Mouse (Mus musculus) liver, embryonic 16.5 days (tissue): ENCODE measurements at regions not wholly inside any gene's neighbourhood (a gene's known extent, or its start where the extent isn't known, plus 50 kb on each side); places are given as distances from the start of the nearest gene placed in this dataset.
"Not testable (repeated sequence)": the region's sequence is repeated elsewhere in the genome, so short reads cannot be mapped to it uniquely, and the experiment has no call there.

Experiments
- ATAC-seq: fragments of 200-750 bp; cut with Nextera tagmentation; 2 replicates; pipeline ENCODE4 v1.8.0; 2017; ENCODE audit warnings: low read depth, mild to moderate bottlenecking, moderate number of reproducible peaks, moderate library complexity
- H3K27ac ChIP-seq: fragments of 300-500 bp; sonication (generic); 2 replicates; pipeline ENCODE4 v1.5.1; 2014; ENCODE audit warnings: mild to moderate bottlenecking, low read length
- H3K27me3 ChIP-seq: fragments of 300-500 bp; sonication (generic); 2 replicates; pipeline ENCODE4 v1.6.1; 2014; ENCODE audit warnings: low read depth, low read length, mixed read lengths; ENCODE audit not compliant: control insufficient read depth, insufficient read depth
- H3K36me3 ChIP-seq: fragments of 300-500 bp; sonication (generic); 2 replicates; pipeline ENCODE4 v1.6.1; 2014; ENCODE audit warnings: mild to moderate bottlenecking; ENCODE audit not compliant: control insufficient read depth, insufficient read depth
- H3K4me1 ChIP-seq: fragments of 300-500 bp; sonication (generic); 2 replicates; pipeline ENCODE4 v1.6.1; 2014; ENCODE audit warnings: low read depth, low read length, mixed read lengths; ENCODE audit not compliant: control insufficient read depth
- H3K4me2 ChIP-seq: fragments of 300-500 bp; sonication (generic); 2 replicates; pipeline ENCODE4 v1.6.1; 2014; ENCODE audit warnings: low read depth, low read length, mixed read lengths
- H3K4me3 ChIP-seq: fragments of 300-500 bp; sonication (generic); 2 replicates; pipeline ENCODE4 v1.5.1; 2014; ENCODE audit warnings: low read depth, mild to moderate bottlenecking, low read length
- H3K9ac ChIP-seq: fragments of 300-500 bp; sonication (generic); 2 replicates; pipeline ENCODE4 v1.6.1; 2014; ENCODE audit warnings: low read depth, low read length
- H3K9me3 ChIP-seq: fragments of 300-500 bp; sonication (generic); replicated peaks from 2 replicates; pipeline ENCODE4 v1.6.1; 2016; ENCODE audit warnings: low read length; ENCODE audit not compliant: control insufficient read depth
- WGBS: fragments of 180-500 bp; shearing (Covaris S2); extraction: QIAGEN DNeasy Blood & Tissue Kit; methylation state at CpG from one replicate; pipeline ENCODE4 v1.1.7; 2014; ENCODE audit not compliant: insufficient replicate concordance; 5-methylcytosine and 5-hydroxymethylcytosine counted together

DNA sequence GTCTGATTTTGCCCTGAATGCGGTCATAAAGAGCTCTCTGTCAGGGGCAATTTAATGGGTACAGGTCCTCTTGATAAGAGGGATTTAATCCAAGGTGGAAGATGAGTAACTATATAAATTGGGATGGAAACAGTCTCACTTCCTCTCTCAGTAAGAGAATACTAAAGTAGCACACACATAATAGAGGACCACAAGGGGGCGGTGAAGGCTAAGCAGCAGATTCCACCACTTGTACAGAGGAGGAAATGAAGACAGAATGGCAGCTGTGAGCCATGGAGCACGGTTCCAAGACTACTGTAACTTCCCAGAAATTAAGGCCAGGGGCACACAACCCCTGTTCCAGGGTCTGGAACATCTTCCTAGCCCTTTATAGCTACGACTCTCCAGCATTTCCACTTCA lies 262.6 kb upstream of the Ywhaq start:
- not testable (repeated sequence) for H3K4me1 ChIP-seq, H3K4me2 ChIP-seq, H3K9me3 ChIP-seq, H3K27ac ChIP-seq, H3K27me3 ChIP-seq, H3K36me3 ChIP-seq, ATAC-seq, H3K9ac ChIP-seq, H3K4me3 ChIP-seq
- 25% methylated on average over 3 of the region's 4 CpGs for WGBS

- 72% methylated on average over 8 of the region's 8 CpGs for WGBS
- not testable (repeated sequence) for H3K9ac ChIP-seq, H3K4me3 ChIP-seq, H3K9me3 ChIP-seq, H3K36me3 ChIP-seq, H3K4me2 ChIP-seq, H3K27me3 ChIP-seq, H3K4me1 ChIP-seq, H3K27ac ChIP-seq, ATAC-seq
Measured at GRCm38 (mm10) chr12:21649381-21649780, 231.9 kb upstream of the Ywhaq start.

DNA sequence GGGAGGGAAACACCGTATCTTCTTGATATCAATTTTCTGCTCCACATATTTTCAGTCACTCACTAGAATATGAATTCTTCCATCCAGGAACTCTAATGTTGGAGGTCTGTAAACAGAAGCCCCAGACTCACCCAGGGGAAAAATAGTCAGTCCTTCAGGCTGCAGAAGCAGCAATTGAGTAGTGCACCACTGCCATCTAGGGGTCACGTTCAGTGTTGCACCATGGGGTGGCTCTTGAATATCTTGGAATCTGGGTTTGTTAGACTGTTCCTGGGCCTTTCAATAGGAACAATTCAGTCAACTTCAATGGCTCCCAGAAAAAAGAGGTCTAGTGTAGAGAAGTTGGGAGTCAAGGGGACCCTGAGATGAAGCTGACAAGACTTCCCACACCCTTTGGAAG lies 196.3 kb upstream of the Ywhaq start:
- not testable (repeated sequence) for H3K36me3 ChIP-seq, H3K4me1 ChIP-seq, H3K4me2 ChIP-seq, ATAC-seq, H3K27me3 ChIP-seq, H3K9me3 ChIP-seq, H3K4me3 ChIP-seq, H3K27ac ChIP-seq, H3K9ac ChIP-seq
- 18% methylated on average over 2 of the region's 2 CpGs for WGBS

GRCm38 (mm10) chr12:21568415-21569040 lies 151.1 kb upstream of the Ywhaq start:
- no peak for ATAC-seq
- H3K27me3 ChIP-seq = no peaks in the 10 kb centered on the region
- H3K36me3 ChIP-seq = no peaks in the 10 kb centered on the region
- H3K4me3 ChIP-seq = no peak overlapping the region
- H3K4me2 ChIP-seq = no peak overlapping the region
- no peak overlapping the region for H3K9ac ChIP-seq
- no peak overlapping the region for H3K27ac ChIP-seq
- H3K9me3 ChIP-seq = no peaks in the 10 kb centered on the region
- no peaks in the 10 kb centered on the region for H3K4me1 ChIP-seq
- WGBS = 50% methylated on average over 7 of the region's 7 CpGs

GRCm38 (mm10) chr12:21543962-21544361 lies 126.5 kb upstream of the Ywhaq start:
- not testable (repeated sequence) for H3K4me3 ChIP-seq, ATAC-seq, H3K27me3 ChIP-seq, H3K9ac ChIP-seq, H3K36me3 ChIP-seq, H3K9me3 ChIP-seq, H3K4me2 ChIP-seq, H3K4me1 ChIP-seq, H3K27ac ChIP-seq
- WGBS = 48% methylated on average over 1 of the region's 2 CpGs

DNA sequence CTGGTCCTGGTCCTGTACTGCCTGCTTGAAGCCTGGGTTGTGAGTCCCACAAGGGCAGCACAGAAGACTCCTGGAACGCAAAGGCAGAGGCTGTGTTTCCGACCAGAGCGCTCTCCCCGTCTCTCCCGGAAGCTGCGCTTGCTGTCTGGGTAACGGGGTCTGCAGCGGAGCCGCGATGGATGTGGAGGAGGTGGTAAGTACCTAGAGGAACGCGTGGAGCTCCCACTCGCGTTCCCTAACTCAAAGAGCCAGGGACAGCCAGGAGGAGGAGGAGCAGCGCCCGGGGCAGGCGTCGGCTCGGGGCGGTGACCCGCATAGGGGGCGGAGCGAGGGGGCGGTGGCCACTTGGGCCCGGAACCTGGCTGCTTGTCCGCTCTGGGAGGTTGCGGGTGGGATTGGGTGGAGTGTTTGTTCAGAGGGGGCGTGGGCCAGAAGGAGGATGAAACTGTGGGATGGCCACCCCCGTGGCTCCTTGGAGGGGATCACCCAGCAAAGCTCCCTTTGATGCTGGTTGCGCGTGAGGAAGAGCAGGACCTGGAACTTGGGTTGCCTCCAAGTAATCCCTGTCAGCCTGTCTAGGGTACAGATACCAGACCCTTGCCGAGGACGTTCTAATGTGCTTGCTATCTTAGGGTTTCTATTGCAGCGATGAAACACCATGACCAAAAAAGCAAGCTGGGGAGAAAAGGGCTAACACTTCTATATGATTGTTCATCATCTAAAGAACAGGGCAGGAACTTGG lies 125.9 kb upstream of the Ywhaq start:
- WGBS = 3% methylated on average over 34 of the region's 34 CpGs
- ATAC-seq = peak; percentile 56; the same call in 1 of the 2 replicates
- peak overlapping the region; percentile 52 for H3K4me2 ChIP-seq
- H3K27ac ChIP-seq, H3K36me3 ChIP-seq, H3K4me1 ChIP-seq, H3K27me3 ChIP-seq, H3K9me3 ChIP-seq: not testable (repeated sequence)
- H3K4me3 ChIP-seq = peak overlapping the region; percentile 58
- H3K9ac ChIP-seq = 0 out of 2 replicates have a peak overlapping the region, but pooled peaks have one; percentile 31

DNA sequence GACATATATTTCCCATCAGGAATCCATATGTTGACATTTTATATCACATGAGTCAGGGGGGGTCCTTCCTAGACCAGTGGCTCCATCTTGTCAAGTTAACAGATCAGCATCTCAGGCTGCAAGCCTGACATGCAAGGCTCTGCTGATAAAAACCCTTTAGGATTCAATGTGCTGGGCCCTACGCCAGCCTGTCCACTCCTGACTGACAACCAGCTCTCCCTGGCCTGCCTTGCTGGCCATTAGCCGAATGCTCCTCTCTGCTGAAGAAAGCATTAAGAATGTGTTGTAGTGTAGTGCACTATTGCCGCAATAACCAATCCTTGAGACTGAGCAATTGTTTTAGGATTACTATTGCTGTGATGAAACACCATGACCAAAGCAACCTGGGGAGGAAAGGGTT lies 114.3 kb upstream of the Ywhaq start:
- Histone ChIP-seq H3K27ac (no peak overlapping the region), H3K27me3 (no peaks in the 10 kb centered on the region), H3K9me3 (no peaks in the 10 kb centered on the region), H3K9ac (no peak overlapping the region), H3K4me2 (no peak overlapping the region), H3K36me3 (no peaks in the 10 kb centered on the region), H3K4me1 (no peaks in the 10 kb centered on the region), H3K4me3 (no peak overlapping the region)
- ATAC-seq = no peak
- WGBS = 66% methylated on average over 3 of the region's 3 CpGs

DNA sequence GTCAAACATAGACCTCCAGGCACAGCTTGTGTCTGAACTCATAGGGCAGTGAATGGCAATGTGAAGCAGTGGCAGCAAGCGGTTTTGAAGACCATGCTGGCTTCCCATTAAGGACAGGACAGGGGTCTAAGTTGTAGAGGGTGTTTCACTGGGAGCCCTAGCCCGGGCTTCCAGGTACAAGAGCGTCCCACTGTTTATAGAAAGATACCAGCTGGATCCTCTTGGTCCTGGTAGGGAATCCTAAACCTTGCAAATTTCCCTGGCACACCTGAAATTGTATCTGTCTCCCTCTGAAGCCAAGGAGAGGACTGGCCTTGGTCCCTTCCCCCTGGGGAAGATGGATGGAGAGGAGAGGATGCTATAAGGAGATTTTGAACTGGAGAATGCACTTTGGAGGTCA lies 111.9 kb upstream of the Ywhaq start:
- H3K9me3 ChIP-seq, H3K27ac ChIP-seq, H3K9ac ChIP-seq, H3K4me3 ChIP-seq, H3K27me3 ChIP-seq, H3K4me2 ChIP-seq, H3K4me1 ChIP-seq, H3K36me3 ChIP-seq, ATAC-seq: not testable (repeated sequence)
- WGBS = 54% methylated on average over 3 of the region's 3 CpGs

GRCm38 (mm10) chr12:21527336-21527735 lies 109.9 kb upstream of the Ywhaq start:
- H3K27ac ChIP-seq, H3K9ac ChIP-seq, H3K9me3 ChIP-seq, H3K36me3 ChIP-seq, ATAC-seq, H3K4me1 ChIP-seq, H3K4me2 ChIP-seq, H3K27me3 ChIP-seq, H3K4me3 ChIP-seq: not testable (repeated sequence)
- WGBS = 64% methylated on average over 8 of the region's 8 CpGs
